Mouse (Mus musculus): ENCODE results near the gene Slc35g3.

DNA sequence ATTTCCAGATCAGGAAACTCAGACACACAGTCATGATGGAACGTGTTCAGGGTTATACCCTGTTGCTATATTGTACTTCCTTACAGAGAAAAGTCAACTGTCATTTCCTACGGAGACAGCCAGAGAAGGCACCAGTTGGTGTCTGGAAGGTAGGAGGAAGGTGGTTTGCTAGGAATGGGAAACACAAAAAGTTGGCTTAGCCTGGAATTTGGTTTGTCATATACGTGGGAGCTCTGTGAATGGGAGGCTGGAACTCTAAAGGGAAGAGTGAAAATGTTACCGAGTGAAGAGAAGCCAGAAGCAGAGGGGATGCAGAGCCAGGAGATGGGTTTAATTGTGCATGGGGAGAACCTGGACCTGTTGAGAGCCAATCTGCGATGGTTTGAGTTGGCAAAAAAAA is 29.7 kb upstream of the Slc35g3 start:
- no peak for TF ChIP-seq CHD2 (IDR thresholded peaks at IDR 0.05; ENCODE audit: low read depth, low read length)
- TF ChIP-seq ZNF384 (IDR thresholded peaks at IDR 0.05; ENCODE audit: low read depth, low read length), result no peak
- no peak for TF ChIP-seq ZC3H11A (IDR thresholded peaks at IDR 0.05; ENCODE audit: borderline replicate concordance, low read depth, low read length)
- TF ChIP-seq MAFK (IDR thresholded peaks at IDR 0.05; ENCODE audit: insufficient read depth, low read depth, low read length), result no peak
- TF ChIP-seq HCFC1 (IDR thresholded peaks at IDR 0.05; ENCODE audit: borderline replicate concordance, insufficient read depth, low read length), result no peak

Measured in ES-E14 (cell line).